Mouse (Mus musculus): ENCODE results near the gene Ppp1cc. TPM values are rescaled to one million over a fixed set of nuclear protein-coding genes. Genes with fewer than 3 reads are reported as not detected.

Gene Ppp1cc
- polyA plus RNA-seq, 1 experiment: 194 TPM

DNA sequence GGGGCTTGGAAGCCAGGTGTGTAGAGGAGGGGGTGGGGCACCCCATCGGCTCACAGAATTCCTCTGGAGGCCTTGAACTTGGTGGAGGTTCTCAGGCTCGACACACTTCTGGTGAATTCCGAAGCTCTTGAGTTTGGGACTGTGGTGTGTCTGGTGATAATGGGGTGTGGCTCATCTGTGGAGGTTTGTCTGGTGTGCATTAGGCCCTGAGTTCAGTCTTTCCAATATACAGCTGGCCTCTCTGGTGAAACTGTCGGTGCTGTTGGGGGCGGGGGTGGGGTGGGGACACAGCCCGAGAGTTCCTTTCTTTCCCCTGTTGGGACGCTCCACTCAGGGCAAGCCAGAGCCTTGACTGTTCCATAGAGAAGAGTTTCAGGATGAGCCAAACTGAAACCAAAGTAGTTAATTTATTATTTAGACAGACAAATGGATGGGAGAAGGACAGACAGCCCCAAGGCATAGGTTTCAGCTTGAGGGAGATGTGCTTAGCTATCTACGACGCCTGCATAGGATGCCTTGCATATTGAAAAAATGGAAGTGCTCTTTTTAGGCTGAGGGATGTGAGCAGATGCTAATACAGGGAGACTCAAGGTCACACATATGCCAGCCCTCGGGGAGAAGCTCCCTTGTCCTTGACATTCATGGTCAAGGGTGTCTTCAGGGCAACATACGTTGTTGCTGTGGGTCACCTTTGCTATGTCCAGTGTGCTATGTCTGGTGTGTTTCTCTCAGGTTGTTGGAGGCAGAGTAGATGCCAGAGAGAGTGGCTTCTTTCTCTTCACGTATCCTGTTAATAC lies 60.2 kb downstream of the Ppp1cc start:
- no peaks in the 10 kb centered on the region for H3K27me3 ChIP-seq (ENCODE audit: control insufficient read depth, insufficient read depth, low read length)
- DNase-seq: no peak
- no peaks in the 10 kb centered on the region for H3K36me3 ChIP-seq (ENCODE audit: control insufficient read depth, insufficient read depth, low read length)
- TF ChIP-seq CTCF (IDR thresholded peaks at IDR 0.05; ENCODE audit: borderline replicate concordance, control insufficient read depth, extremely low read depth, insufficient read depth, low read length, poor library complexity) (no peak), POLR2A (IDR thresholded peaks at IDR 0.05; ENCODE audit: control insufficient read depth, extremely low read depth, insufficient read depth, low read length, poor library complexity) (no peak)
- no peak overlapping the region for H3K27ac ChIP-seq (ENCODE audit: control insufficient read depth, insufficient read depth, low read length)
- H3K4me1 ChIP-seq (replicated peaks; ENCODE audit: control insufficient read depth, insufficient read depth, low read length): peaks cover 41% of the 10 kb centered on the region
- 80% methylated on average over 12 of the region's 12 CpGs for WGBS
- no peak overlapping the region for H3K4me3 ChIP-seq (ENCODE audit: control insufficient read depth, insufficient read depth, low read length)

DNA sequence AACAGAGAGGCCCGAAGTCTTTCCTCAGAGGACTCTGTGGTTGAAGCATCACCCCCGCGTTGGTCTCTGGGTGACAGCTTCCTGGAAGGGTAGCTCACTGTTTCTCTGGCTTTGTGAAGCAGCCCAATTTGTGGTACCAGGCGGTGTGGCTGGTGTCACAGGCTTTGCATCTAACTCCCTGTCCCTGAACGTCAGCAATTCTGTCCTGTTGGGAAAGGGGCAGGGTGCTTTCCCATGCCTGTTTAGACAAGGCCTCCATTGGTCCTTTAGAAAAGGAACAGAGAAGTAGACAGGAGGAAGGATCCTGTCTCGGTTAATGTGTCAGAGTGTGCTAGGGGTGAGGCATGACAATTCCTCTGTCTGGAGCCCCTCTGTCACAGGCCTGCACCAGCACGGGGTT lies 60.9 kb downstream of the Ppp1cc start:
- no peak overlapping the region for H3K4me3 ChIP-seq (ENCODE audit: control insufficient read depth, insufficient read depth, low read length)
- H3K36me3 ChIP-seq (ENCODE audit: control insufficient read depth, insufficient read depth, low read length): no peaks in the 10 kb centered on the region
- no peaks in the 10 kb centered on the region for H3K27me3 ChIP-seq (ENCODE audit: control insufficient read depth, insufficient read depth, low read length)
- DNase-seq: no peak
- TF ChIP-seq CTCF (IDR thresholded peaks at IDR 0.05; ENCODE audit: borderline replicate concordance, control insufficient read depth, extremely low read depth, insufficient read depth, low read length, poor library complexity): no peak
- TF ChIP-seq POLR2A (IDR thresholded peaks at IDR 0.05; ENCODE audit: control insufficient read depth, extremely low read depth, insufficient read depth, low read length, poor library complexity): no peak
- H3K27ac ChIP-seq (ENCODE audit: control insufficient read depth, insufficient read depth, low read length): peak overlapping the region; percentile 49; the same call in 1 of the 2 replicates
- 12% methylated on average over 7 of the region's 7 CpGs for WGBS
- peaks cover 41% of the 10 kb centered on the region for H3K4me1 ChIP-seq (replicated peaks; ENCODE audit: control insufficient read depth, insufficient read depth, low read length)

DNA sequence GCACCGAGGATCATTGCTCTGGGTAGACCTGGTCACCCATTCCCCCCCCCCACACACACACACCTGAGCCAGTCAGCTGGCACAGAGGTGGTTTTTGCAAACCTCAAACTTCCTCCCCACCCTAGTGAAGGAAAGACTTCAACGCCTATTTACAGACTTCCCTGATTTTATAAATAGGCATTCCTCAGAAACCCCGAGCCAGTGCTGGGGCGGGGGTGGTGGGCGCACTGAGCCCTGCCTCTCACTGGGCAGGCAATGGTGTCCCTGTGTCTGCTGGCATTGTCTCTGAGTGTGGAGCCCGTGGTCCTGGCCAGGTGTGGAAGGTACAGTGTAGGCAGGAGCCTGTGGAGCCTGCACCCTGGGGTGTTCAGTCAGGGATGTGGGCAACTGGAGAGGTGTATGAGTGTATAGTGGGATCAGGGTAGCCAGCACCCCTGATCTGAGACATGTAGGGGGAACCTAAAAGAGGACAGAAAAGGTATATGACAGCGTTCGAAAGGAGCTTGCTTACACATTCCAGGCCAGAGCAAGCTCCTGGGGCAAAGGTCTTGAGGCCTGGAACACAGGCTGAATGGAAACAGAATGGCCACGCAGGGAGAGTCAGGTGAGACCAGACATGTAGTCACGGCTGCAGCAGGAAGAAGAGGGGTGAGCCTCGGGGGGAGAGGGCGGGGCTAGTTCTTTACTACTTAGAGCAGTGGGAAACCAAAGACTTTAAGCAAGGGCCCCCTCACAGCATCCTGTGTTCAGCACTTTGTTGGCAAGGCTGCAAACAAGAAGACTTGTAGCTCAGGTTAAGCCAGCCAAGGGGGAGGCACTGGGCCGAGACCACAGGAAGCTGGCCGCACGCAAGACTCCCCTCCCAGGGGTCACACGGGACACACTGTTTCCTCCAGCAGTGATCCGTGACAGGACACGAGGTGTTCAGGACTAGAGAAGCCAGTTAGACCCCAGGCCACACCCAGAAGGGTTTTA lies 61.9 kb downstream of the Ppp1cc start:
- H3K36me3 ChIP-seq (ENCODE audit: control insufficient read depth, insufficient read depth, low read length): no peaks in the 10 kb centered on the region
- no peaks in the 10 kb centered on the region for H3K27me3 ChIP-seq (ENCODE audit: control insufficient read depth, insufficient read depth, low read length)
- H3K27ac ChIP-seq (ENCODE audit: control insufficient read depth, insufficient read depth, low read length): peak overlapping the region; percentile 87
- peak overlapping the region; percentile 9 for H3K4me3 ChIP-seq (ENCODE audit: control insufficient read depth, insufficient read depth, low read length)
- peak; percentile 81 for DNase-seq
- TF ChIP-seq CTCF (IDR thresholded peaks at IDR 0.05; ENCODE audit: borderline replicate concordance, control insufficient read depth, extremely low read depth, insufficient read depth, low read length, poor library complexity) (no peak), POLR2A (IDR thresholded peaks at IDR 0.05; ENCODE audit: control insufficient read depth, extremely low read depth, insufficient read depth, low read length, poor library complexity) (peak; percentile 12; the same call in 1 of the 2 replicates)
- peaks cover 46% of the 10 kb centered on the region for H3K4me1 ChIP-seq (replicated peaks; ENCODE audit: control insufficient read depth, insufficient read depth, low read length)
- WGBS: 3% methylated on average over 18 of the region's 18 CpGs

DNA sequence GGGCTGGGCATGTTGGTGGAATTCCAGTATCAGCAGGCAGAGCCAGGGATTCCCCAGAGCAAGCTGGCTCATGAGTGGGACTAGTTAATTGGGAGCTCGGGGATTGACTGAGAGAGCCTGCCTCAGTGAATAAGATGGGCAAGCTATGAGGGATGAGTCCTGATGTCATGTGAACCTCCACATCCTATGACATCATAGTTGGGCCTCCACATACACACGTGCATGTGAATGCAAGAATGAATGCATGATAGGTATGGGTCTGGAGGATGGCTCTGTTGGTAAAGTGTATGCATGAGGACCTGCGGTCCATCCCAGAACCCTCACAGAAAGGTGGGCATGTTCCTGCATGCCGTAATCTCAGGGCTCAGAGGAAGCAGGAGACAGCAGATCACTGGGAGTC lies 63.0 kb downstream of the Ppp1cc start:
- no peak for TF ChIP-seq POLR2A (IDR thresholded peaks at IDR 0.05; ENCODE audit: control insufficient read depth, extremely low read depth, insufficient read depth, low read length, poor library complexity)
- TF ChIP-seq CTCF (IDR thresholded peaks at IDR 0.05; ENCODE audit: borderline replicate concordance, control insufficient read depth, extremely low read depth, insufficient read depth, low read length, poor library complexity): no peak
- WGBS: 88% methylated on average over 4 of the region's 4 CpGs
- Histone ChIP-seq H3K27me3 (ENCODE audit: control insufficient read depth, insufficient read depth, low read length) (no peaks in the 10 kb centered on the region), H3K4me3 (ENCODE audit: control insufficient read depth, insufficient read depth, low read length) (no peak overlapping the region), H3K4me1 (replicated peaks; ENCODE audit: control insufficient read depth, insufficient read depth, low read length) (peaks cover 47% of the 10 kb centered on the region), H3K27ac (ENCODE audit: control insufficient read depth, insufficient read depth, low read length) (peak overlapping the region; percentile 87; the same call in 1 of the 2 replicates), H3K36me3 (ENCODE audit: control insufficient read depth, insufficient read depth, low read length) (no peaks in the 10 kb centered on the region)
- DNase-seq: no peak

DNA sequence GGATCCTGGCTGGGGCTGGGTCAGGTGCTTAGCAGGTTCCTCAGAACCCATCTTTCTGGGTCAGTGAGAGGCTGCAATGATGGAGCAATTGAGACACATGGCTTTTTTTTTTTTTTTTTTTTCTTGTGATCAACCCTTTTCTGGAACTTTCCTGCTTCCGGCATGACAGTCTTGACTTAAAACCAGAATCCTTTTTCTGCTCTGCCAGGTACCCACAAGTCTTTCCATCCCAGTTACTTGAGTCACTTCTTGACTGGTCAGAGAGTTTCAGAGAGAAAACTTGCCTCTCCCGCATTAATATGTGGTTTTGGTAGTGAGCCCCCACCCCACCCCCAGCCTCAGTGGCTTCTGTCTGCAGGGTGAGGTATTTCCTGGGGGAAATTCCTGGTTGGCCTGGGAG lies 66.2 kb downstream of the Ppp1cc start:
- H3K4me3 ChIP-seq (ENCODE audit: control insufficient read depth, insufficient read depth, low read length): no peak overlapping the region
- TF ChIP-seq CTCF (IDR thresholded peaks at IDR 0.05; ENCODE audit: borderline replicate concordance, control insufficient read depth, extremely low read depth, insufficient read depth, low read length, poor library complexity) (no peak), POLR2A (IDR thresholded peaks at IDR 0.05; ENCODE audit: control insufficient read depth, extremely low read depth, insufficient read depth, low read length, poor library complexity) (no peak)
- no peaks in the 10 kb centered on the region for H3K27me3 ChIP-seq (ENCODE audit: control insufficient read depth, insufficient read depth, low read length)
- DNase-seq: no peak
- H3K27ac ChIP-seq (ENCODE audit: control insufficient read depth, insufficient read depth, low read length): no peak overlapping the region
- 90% methylated on average over 2 of the region's 2 CpGs for WGBS
- H3K36me3 ChIP-seq (ENCODE audit: control insufficient read depth, insufficient read depth, low read length): no peaks in the 10 kb centered on the region
- H3K4me1 ChIP-seq (replicated peaks; ENCODE audit: control insufficient read depth, insufficient read depth, low read length): peaks cover 36% of the 10 kb centered on the region

Other genes starting within 250 kb of the Ppp1cc start
- gene Cux2, start 108.2 kb upstream of the Ppp1cc start, polyA plus RNA-seq (2012; rRNA removed): 0.18 and 0.75 TPM in 2 replicates
- 0.79 and 169 TPM in 2 replicates for gene Myl2, start 57.3 kb upstream of the Ppp1cc start, polyA plus RNA-seq (2012; rRNA removed)
- 0.23 and 0.42 TPM in 2 replicates for gene Ccdc63, start 17.5 kb upstream of the Ppp1cc start, polyA plus RNA-seq (2012; rRNA removed)
- 43.9 and 49.9 TPM in 2 replicates for gene Hvcn1, start 48.5 kb downstream of the Ppp1cc start, polyA plus RNA-seq (2012; rRNA removed)
- 41.4 and 45.0 TPM in 2 replicates for gene Tctn1, start 106.2 kb downstream of the Ppp1cc start, polyA plus RNA-seq (2012; rRNA removed)
- gene Pptc7, start 126.1 kb downstream of the Ppp1cc start, polyA plus RNA-seq (2012; rRNA removed): 72.4 and 78.8 TPM in 2 replicates
- 6.3 and 7.2 TPM in 2 replicates for gene Rad9b, start 196.0 kb downstream of the Ppp1cc start, polyA plus RNA-seq (2012; rRNA removed)
- gene Vps29, start 196.1 kb downstream of the Ppp1cc start, polyA plus RNA-seq (2012; rRNA removed): 38.7 and 54.5 TPM in 2 replicates
- 103 TPM in 2 replicates for gene Gpn3, start 213.6 kb downstream of the Ppp1cc start, polyA plus RNA-seq (2012; rRNA removed)
- 52.6 and 54.4 TPM in 2 replicates for gene Fam216a, start 214.1 kb downstream of the Ppp1cc start, polyA plus RNA-seq (2012; rRNA removed)
- 220 and 224 TPM in 2 replicates for gene Arpc3, start 233.6 kb downstream of the Ppp1cc start, polyA plus RNA-seq (2012; rRNA removed)

All from thymus, adult 2 months (tissue).